Mouse (Mus musculus) kidney, embryonic 16.5 days (tissue): ENCODE measurements around the gene Plbd2. TPM values are rescaled to one million over a fixed set of nuclear protein-coding genes. Genes with fewer than 3 reads are reported as not detected.

Experiments used
- ATAC-seq: fragments of 200-750 bp; cut with Nextera tagmentation; 2 replicates; pipeline ENCODE4 v1.8.0; 2017; ENCODE audit warnings: moderate TSS enrichment; ENCODE audit not compliant: low FRiP score, low TSS enrichment
- H3K27ac ChIP-seq: fragments of 300-500 bp; sonication (generic); 2 replicates; pipeline ENCODE4 v1.5.1; 2014; ENCODE audit warnings: low read length
- H3K27me3 ChIP-seq: fragments of 300-500 bp; sonication (generic); 2 replicates; pipeline ENCODE4 v1.6.1; 2014; ENCODE audit warnings: low read length, control low read depth, mixed read lengths; ENCODE audit not compliant: insufficient read depth
- H3K36me3 ChIP-seq: fragments of 300-500 bp; sonication (generic); 2 replicates; pipeline ENCODE4 v1.6.1; 2014; ENCODE audit warnings: low read length, control low read depth, mixed read lengths; ENCODE audit not compliant: insufficient read depth
- H3K4me1 ChIP-seq: fragments of 300-500 bp; sonication (generic); 2 replicates; pipeline ENCODE4 v1.6.1; 2014; ENCODE audit warnings: low read length, control low read depth, mixed read lengths; ENCODE audit not compliant: insufficient read depth
- H3K4me2 ChIP-seq: fragments of 300-500 bp; sonication (generic); replicated peaks from 2 replicates; pipeline ENCODE4 v1.6.1; 2014; ENCODE audit warnings: low read depth, low read length
- H3K4me3 ChIP-seq: fragments of 300-500 bp; sonication (generic); 2 replicates; pipeline ENCODE4 v1.5.1; 2014; ENCODE audit warnings: mild to moderate bottlenecking, low read length
- H3K9ac ChIP-seq: fragments of 300-500 bp; sonication (generic); replicated peaks from 2 replicates; pipeline ENCODE4 v1.6.1; 2014; ENCODE audit warnings: low read length
- H3K9me3 ChIP-seq: fragments of 300-500 bp; sonication (generic); 2 replicates; pipeline ENCODE4 v1.6.1; 2016; ENCODE audit warnings: low read length, control low read depth
- WGBS: fragments of 180-500 bp; shearing (Covaris S2); extraction: QIAGEN DNeasy Blood & Tissue Kit; methylation state at CpG from one replicate; pipeline ENCODE4 v1.1.7; 2014; 5-methylcytosine and 5-hydroxymethylcytosine counted together
- polyA plus RNA-seq: library from polyadenylated mRNA; unstranded; fragments of >200 nt; fragmentation: Nextera tagmentation; extraction: Ambion mirVana; gene quantifications from 2 replicates; pipeline ENCODE4 v1.2.1, GENCODE M21; 2015

Gene Plbd2
- polyA plus RNA-seq, 1 experiment from 2014 or later = 57.3 TPM

DNA sequence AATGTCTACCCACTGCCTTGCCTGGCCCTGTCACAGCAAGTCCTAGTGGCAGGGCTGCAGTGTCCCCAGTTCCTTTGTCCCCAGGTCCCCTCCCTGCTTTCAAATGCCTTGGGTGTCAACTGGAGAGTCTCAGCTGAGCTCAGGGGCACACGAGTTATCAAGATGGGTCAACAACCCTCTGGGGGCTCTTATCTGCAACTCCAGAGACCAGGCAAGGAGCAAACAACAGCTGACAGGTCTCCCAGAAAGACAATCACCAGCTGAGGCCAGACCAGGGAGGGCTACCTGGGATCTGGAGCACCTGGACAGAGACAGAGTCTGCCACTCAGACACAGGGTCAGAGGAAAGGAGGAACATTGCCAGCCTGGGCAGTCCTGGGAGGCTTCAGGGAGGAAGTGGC lies 47.2 kb downstream of the Plbd2 start:
- Histone ChIP-seq H3K27ac (no peak overlapping the region), H3K4me2 (no peak overlapping the region), H3K9me3 (no peaks in the 10 kb centered on the region), H3K36me3 (no peaks in the 10 kb centered on the region), H3K9ac (no peak overlapping the region), H3K27me3 (peaks cover 3% of the 10 kb centered on the region; the same call in 1 of the 2 replicates), H3K4me3 (no peak overlapping the region), H3K4me1 (peaks cover 7% of the 10 kb centered on the region; the same call in 1 of the 2 replicates)
- no peak for ATAC-seq
- WGBS = 13% methylated on average over 1 of the region's 1 CpGs

DNA sequence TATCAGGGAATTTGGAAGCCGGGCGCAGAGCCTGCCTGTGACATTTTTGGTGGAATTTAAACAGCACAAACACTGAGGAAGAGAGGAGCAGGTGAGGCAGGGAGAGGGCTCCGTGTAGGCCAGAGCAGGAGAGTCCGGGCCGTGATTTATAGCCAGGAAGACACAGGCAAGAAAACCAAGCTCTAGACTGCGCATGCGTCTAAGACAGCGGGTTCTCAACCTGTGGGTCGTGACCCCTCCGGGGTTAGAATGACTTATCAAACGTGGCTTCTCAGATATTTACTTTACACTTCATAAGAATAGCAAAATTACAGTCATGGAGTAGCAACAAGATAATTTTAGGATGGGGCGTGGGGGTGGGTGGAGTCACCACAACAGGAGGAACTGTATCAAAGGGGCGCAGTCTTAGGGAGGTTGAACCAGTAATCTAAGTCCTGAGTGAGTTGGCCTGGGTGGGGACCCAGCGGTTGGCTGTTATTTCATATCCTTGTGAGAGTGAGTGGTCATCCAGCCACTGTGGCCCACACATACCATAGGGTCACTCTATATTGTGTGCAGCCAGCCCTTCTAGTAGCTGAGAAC lies 48.6 kb downstream of the Plbd2 start:
- Histone ChIP-seq H3K9me3 (no peaks in the 10 kb centered on the region), H3K27ac (no peak overlapping the region), H3K4me2 (peak overlapping the region; percentile 29), H3K27me3 (peaks cover 3% of the 10 kb centered on the region; the same call in 1 of the 2 replicates), H3K4me1 (peaks cover 7% of the 10 kb centered on the region; the same call in 1 of the 2 replicates), H3K9ac (no peak overlapping the region), H3K4me3 (peak overlapping the region; percentile 8; the same call in 1 of the 2 replicates), H3K36me3 (no peaks in the 10 kb centered on the region)
- 30% methylated on average over 14 of the region's 14 CpGs for WGBS
- ATAC-seq = peak; percentile 32; the same call in 1 of the 2 replicates

DNA sequence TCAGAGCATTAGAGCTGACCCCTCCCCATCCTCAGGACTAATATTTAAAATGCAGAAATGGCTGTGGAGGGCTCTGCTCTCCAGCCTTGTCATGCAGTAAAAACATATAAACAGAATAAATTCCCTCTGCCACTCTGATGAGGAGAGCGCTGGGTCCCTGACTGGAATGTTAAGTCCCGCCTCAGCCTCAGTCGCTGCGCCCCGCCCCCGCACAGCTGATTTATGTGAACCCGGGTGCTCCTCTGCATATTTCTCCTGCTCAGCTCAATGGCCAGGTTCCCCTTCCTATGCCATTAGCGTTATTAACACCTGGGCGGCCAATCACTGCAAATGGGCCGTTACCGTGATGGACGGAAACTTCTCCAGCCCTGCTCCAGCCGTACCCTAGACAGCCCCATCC lies 56.1 kb downstream of the Plbd2 start:
- Histone ChIP-seq H3K27ac (no peak overlapping the region), H3K36me3 (no peaks in the 10 kb centered on the region), H3K4me1 (peaks cover 6% of the 10 kb centered on the region), H3K9me3 (no peaks in the 10 kb centered on the region), H3K9ac (no peak overlapping the region), H3K27me3 (peaks cover 16% of the 10 kb centered on the region), H3K4me3 (no peak overlapping the region), H3K4me2 (no peak overlapping the region)
- WGBS = 23% methylated on average over 13 of the region's 13 CpGs
- no peak for ATAC-seq

DNA sequence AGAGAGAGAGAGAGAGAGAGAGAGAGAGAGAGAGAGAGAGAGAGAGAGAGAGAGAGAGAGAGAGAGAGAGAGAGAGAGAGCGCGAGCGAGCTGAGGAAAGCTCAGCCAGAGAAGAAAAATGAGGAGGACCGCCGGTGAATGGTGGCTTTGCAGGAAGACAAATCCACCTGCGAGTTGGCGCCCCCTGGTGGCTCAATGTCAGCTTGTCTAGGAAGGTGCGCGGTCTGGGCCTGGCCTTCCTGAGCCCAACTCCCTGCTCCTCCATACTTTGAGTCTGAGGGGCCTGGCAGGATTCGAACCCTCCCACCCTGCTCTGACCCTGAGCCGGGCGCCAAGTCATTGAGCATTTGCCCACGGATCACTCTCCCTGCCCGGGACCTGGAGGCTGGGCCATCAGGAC lies 62.7 kb downstream of the Plbd2 start:
- WGBS = 6% methylated on average over 13 of the region's 14 CpGs
- H3K27ac ChIP-seq = no peak overlapping the region
- peak overlapping the region; percentile 47 for H3K4me2 ChIP-seq
- H3K36me3 ChIP-seq = no peaks in the 10 kb centered on the region
- peak; percentile 58; the same call in 1 of the 2 replicates for ATAC-seq
- H3K27me3 ChIP-seq = peaks cover 70% of the 10 kb centered on the region
- H3K9me3 ChIP-seq = no peaks in the 10 kb centered on the region
- H3K4me1 ChIP-seq = peaks cover 21% of the 10 kb centered on the region
- H3K9ac ChIP-seq = no peak overlapping the region
- H3K4me3 ChIP-seq = peak overlapping the region; percentile 35; the same call in 1 of the 2 replicates

DNA sequence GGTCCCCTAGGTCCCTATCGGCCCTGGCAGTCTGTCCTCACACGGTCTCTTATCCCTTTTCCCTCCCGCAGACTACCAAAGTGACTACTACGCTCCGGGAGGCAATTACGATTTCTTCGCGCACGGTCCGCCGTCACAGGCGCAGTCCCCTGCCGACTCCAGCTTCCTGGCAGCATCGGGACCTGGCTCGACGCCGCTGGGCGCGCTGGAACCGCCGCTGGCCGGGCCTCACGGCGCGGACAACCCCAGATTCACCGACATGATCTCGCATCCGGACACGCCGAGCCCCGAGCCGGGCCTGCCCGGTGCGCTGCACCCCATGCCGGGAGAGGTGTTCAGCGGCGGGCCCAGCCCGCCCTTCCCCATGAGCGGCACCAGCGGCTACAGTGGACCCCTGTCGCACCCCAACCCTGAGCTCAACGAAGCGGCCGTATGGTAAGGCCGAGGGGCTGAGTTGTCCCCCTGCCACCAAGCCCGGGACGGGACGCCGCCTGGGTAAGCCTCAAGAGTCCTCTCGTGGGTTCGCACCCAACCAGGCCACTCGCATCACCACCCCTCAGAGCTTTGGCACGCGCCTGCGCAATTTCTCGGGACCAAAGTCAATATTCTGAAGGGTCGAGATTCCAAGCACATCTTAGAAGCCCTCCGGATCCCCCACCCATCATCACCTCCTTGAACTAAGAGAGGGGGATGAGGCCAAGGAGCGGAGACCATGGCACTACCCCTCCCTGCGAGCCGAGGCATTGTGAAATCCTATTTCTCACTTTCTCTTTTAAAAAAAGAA lies 63.3 kb downstream of the Plbd2 start:
- no peaks in the 10 kb centered on the region for H3K9me3 ChIP-seq
- H3K27me3 ChIP-seq = peaks cover 74% of the 10 kb centered on the region
- no peak overlapping the region for H3K9ac ChIP-seq
- H3K4me3 ChIP-seq = peak overlapping the region; percentile 35
- H3K4me1 ChIP-seq = peaks cover 23% of the 10 kb centered on the region
- no peaks in the 10 kb centered on the region for H3K36me3 ChIP-seq
- H3K27ac ChIP-seq = no peak overlapping the region
- WGBS = under 1% methylated on average over 60 of the region's 61 CpGs
- H3K4me2 ChIP-seq = peak overlapping the region; percentile 47
- peak; percentile 39; the same call in 1 of the 2 replicates for ATAC-seq

- no peak overlapping the region for H3K27ac ChIP-seq
- WGBS = 1% methylated on average over 27 of the region's 27 CpGs
- H3K4me2 ChIP-seq = no peak overlapping the region
- H3K4me1 ChIP-seq = peaks cover 23% of the 10 kb centered on the region
- no peaks in the 10 kb centered on the region for H3K36me3 ChIP-seq
- H3K4me3 ChIP-seq = no peak overlapping the region
- no peak for ATAC-seq
- no peak overlapping the region for H3K9ac ChIP-seq
- H3K9me3 ChIP-seq = no peaks in the 10 kb centered on the region
- H3K27me3 ChIP-seq = peaks cover 79% of the 10 kb centered on the region
These were observed 64.3 kb downstream of the Plbd2 start for GRCm38 (mm10) chr5:120438991-120439710.

DNA sequence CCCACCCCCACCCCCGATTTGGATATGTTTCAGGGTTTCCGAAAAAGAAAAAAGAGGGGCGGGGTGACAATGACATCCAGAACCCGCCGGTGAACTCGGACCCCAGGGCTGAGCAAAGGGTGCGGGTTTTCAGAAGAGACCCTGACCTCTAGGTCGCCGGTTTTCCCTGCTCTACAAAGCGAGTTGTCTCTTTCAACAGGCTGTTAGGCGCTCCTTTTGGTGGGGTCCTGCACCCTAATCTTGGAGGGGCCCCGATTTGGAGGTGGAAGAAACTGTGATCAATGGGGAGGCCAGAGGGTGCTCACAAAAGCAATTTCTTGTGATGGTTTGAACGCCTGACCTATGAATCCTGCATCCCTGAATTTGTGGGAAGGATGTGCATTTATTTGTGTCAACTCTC lies 65.0 kb downstream of the Plbd2 start:
- Histone ChIP-seq H3K4me1 (peaks cover 23% of the 10 kb centered on the region), H3K9me3 (no peaks in the 10 kb centered on the region), H3K4me2 (no peak overlapping the region), H3K9ac (no peak overlapping the region), H3K36me3 (no peaks in the 10 kb centered on the region), H3K27me3 (peaks cover 86% of the 10 kb centered on the region), H3K4me3 (no peak overlapping the region), H3K27ac (no peak overlapping the region)
- WGBS = 4% methylated on average over 13 of the region's 13 CpGs
- ATAC-seq = no peak

DNA sequence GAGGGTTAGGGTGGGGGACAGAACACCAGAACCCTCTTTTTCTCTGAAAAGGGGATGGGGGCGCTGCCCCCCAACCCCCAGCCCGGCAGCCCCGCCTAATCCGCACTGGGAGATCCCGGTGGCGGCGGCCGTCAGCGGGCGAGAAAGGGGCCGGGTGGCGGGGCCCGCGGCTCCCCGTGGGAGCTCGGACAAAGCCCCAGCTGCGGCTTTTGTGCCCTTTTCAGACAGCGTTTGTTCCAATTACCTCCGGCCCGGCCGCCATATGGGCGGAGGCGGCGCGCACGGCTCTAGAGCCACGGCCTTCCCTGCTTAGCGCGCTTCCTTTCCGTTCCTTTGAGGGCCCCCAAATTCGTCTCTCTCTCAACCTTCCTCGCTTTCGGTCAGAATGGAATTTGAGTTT lies 65.4 kb downstream of the Plbd2 start:
- no peak overlapping the region for H3K9ac ChIP-seq
- peaks cover 88% of the 10 kb centered on the region for H3K27me3 ChIP-seq
- WGBS = under 1% methylated on average over 33 of the region's 33 CpGs
- ATAC-seq = no peak
- H3K9me3 ChIP-seq = no peaks in the 10 kb centered on the region
- no peaks in the 10 kb centered on the region for H3K36me3 ChIP-seq
- H3K4me1 ChIP-seq = peaks cover 23% of the 10 kb centered on the region
- H3K27ac ChIP-seq = no peak overlapping the region
- peak overlapping the region; percentile 13; the same call in 1 of the 2 replicates for H3K4me3 ChIP-seq
- no peak overlapping the region; the same call in 1 of the 2 replicates for H3K4me2 ChIP-seq

- Histone ChIP-seq H3K27me3 (peaks cover 88% of the 10 kb centered on the region), H3K4me1 (peaks cover 23% of the 10 kb centered on the region), H3K36me3 (no peaks in the 10 kb centered on the region), H3K4me3 (no peak overlapping the region), H3K9ac (no peak overlapping the region), H3K9me3 (no peaks in the 10 kb centered on the region), H3K4me2 (no peak overlapping the region), H3K27ac (no peak overlapping the region)
- ATAC-seq = no peak
- 2% methylated on average over 17 of the region's 17 CpGs for WGBS
These were observed 65.9 kb downstream of the Plbd2 start for GRCm38 (mm10) chr5:120437539-120437938.
